Mouse (Mus musculus) heart, postnatal 0 days (tissue): Measurements from ENCODE around the gene Sub1.

Experiments used
- CTCF ChIP-seq: IDR thresholded peaks from 2 replicates; pipeline ENCODE4 v1.5.1; 2016; ENCODE audit warnings: antibody characterized with exemption, control low read depth, low read depth
- EP300 ChIP-seq: IDR thresholded peaks from 2 replicates; pipeline ENCODE4 v1.6.1; 2016; ENCODE audit warnings: antibody characterized with exemption, low read depth

- TF ChIP-seq CTCF (no peak), EP300 (no peak)
Observed at GRCm38 (mm10) chr15:11951181-11951580, 45.6 kb downstream of the Sub1 start.
